Mouse (Mus musculus): Measurements from ENCODE around the gene Armc12.

The Armc12 gene

GRCm38 (mm10) chr17:28512696-28513095 is 17.9 kb upstream of the Armc12 start:
- in situ Hi-C loops (cut with MboI, MseI) = no loop called here

- in situ Hi-C loops (cut with MboI, MseI) = no loop called here
Observed at GRCm38 (mm10) chr17:28513337-28513736, 17.3 kb upstream of the Armc12 start.

DNA sequence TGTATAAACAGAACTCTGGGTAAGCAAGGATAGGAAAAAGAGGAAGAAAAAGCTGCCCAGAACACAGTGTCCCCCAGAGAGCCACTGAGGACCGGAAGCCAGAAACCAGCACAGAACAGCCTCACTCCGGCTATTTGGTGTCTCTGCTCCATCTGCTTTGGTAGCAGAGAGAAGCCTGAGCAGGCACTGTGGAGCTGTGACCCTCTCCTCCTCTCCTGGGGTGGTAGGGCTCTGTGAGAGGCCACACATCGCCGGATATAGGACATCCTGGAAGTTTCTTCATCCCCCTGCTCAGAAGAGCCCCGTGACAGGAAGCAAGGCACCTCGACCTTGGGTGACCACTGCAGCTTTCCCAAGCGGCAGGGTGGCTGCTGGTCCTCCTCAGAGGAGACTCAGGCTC is 16.8 kb upstream of the Armc12 start:
- in situ Hi-C loops (cut with MboI, MseI) = no loop called here

- in situ Hi-C loops (cut with MboI, MseI) = no loop called here
Observed at GRCm38 (mm10) chr17:28514555-28514954, 16.1 kb upstream of the Armc12 start.

- in situ Hi-C loops (cut with MboI, MseI) = no loop called here
Observed at GRCm38 (mm10) chr17:28515431-28516341, 14.9 kb upstream of the Armc12 start.

DNA sequence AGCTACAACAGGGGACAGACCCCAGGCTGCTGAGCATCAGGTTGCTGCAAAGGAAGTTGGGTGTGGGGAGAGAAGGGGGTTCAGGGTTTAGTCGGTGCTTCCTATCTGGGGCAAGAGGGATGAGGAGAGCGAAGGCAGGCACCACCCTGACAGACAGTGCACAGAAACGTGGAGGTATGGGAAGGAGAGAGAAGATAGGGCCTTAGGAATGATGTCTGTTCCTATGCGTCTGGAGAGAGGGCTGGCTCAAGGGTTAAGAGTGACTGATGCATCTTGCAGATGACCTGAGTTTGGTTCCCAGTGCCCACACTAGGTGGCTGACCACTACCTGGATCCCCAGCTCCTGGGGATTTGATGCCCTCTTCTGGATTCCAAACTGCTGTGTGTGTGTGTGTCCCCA is 13.7 kb upstream of the Armc12 start:
- in situ Hi-C loops (cut with MboI, MseI) = no loop called here

DNA sequence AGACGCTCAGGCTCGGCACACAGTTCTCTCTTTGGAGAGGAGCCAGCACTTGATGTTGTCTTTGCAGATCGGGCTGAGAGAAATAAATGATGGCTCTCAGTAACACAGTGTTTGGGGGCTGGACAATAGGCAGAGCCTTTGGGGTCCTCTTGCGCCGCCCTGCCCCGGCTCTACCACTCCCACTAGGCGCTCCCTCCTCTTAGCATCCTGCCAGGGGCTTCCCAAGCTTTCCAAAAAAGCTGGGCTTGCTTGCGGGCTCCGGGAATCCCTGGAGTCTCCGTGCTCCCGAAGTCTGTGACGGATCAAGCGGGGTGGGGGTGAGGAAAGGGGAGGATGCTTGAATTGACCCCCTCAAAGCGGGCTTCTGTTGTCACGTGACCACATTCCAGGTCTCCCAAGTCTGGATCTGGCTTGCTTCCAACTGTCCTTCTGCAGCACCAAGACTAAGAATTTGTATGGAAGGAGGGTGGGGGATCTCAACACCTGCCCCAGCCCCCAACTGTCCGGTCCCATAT is 13.1 kb upstream of the Armc12 start, which contains the start of gene Fkbp5:
TSS of gene Fkbp5 (minus strand) at position 87 of the 515 bp plus-strand sequence.
- in situ Hi-C loops (cut with MboI, MseI) = no loop called here

DNA sequence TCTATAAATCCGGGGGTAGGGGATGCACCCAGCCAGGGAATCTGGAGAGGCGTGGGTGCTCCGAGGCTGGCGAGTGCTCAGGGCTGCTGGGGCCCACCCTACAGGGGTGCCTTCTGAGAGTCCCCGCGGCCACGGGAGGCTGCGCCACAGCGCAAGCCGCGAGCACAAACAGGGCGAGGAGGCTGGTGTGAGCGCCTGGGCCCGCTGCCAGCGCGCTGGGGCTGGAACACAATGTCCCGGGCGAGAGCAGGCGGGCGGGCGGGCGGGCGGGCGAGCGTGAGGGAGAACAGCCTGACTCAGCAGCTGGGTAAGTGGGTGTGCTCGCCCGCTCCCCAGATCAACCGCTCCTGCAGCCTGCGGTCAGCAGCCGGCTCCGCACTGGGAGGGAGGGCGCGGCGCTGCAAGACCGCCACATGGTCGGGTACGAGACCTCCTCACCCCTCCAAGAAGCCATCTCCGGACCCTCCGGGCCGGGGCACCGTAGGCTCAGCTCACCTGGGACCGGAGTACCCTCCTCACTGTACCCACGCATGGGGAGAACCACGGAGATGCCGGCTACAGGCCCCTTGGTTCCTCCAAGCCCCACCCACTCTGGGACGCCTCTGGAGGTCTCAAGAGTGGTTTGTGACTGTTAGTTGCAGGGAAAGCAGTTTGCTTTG is 12.5 kb upstream of the Armc12 start:
- in situ Hi-C loops (cut with MboI, MseI) = no loop called here

DNA sequence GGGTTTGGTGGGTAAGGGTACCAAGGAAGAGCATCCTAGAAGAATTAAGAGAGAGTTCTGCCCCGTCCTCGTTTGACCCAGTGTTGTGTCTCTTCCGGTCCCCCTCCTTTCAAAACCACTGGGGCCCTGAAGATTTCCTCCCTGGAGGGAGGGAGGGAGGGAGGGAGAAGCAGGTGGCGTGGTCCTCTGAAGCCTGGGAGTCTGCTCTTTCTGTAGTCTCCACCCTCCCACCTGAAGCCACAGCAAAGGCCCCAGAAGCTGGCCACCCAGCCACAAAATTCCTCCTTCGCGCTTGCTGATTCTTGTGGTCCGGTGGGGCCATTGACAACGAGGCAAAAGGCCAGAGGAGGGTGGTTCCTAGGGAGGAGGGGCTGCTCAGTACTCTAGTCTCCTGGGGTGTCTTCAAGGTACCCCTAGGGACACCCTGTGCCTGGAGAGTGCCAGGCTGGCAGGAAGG is 12.0 kb upstream of the Armc12 start:
- in situ Hi-C loops (cut with MboI, MseI) = no loop called here

DNA sequence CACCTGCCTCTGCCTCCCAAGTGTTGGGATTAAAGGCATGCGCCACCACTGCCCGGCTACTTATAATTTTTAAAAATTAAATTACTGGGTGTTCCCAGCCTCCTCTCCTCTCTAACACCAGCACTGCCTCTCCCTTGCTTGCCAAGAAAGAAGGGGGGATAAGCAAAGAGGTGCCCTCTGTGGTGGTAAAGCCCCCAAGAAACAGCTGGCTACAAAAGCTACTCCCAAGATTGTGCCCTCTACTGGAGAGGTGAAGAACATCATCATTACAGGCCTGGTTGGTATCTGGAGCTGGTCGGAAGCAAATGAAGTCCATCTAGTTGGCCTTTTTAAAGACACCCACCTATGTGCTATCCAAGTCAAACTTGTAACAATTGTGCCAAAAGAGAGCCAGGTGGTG is 10.8 kb upstream of the Armc12 start:
- in situ Hi-C loops (cut with MboI, MseI) = loop anchor here (5.0 to 10.0 kb wide), 3 partner anchors 33 to 305 kb away; no protein-coding TSS in a partner anchor

DNA sequence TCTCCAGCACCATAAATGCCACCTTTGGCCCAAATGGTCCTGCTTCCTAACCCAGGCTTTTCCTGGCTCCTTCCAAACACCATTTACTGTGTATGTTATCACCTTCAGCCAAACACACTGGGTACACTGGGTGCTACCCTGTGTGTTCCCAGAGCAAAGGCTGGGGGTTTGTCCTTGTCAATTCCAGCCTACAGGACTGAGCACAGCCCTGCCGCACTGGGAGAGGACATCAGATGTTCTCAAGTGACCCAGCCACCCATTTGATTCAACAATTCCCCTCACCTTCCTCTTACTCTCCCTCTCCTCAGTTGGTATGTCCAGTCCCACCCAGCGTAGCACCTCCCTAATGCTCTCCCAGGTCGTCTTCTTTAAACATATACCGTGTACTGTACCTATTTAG is 10.0 kb upstream of the Armc12 start:
- in situ Hi-C loops (cut with MboI, MseI) = loop anchor here (5.0 to 10.0 kb wide), 3 partner anchors 33 to 306 kb away; no protein-coding TSS in a partner anchor

GRCm38 (mm10) chr17:28521071-28521726 is 9.4 kb upstream of the Armc12 start:
- in situ Hi-C loops (cut with MboI, MseI) = loop anchor here (5.0 to 10.0 kb wide), 3 partner anchors 34 to 306 kb away; no protein-coding TSS in a partner anchor

- in situ Hi-C loops (cut with MboI, MseI) = loop anchor here (5.0 to 10.0 kb wide), 3 partner anchors 35 to 307 kb away; no protein-coding TSS in a partner anchor
Observed at GRCm38 (mm10) chr17:28521920-28522319, 8.7 kb upstream of the Armc12 start.

- in situ Hi-C loops (cut with MboI, MseI) = loop anchor here (5.0 to 10.0 kb wide), 3 partner anchors 35 to 308 kb away; no protein-coding TSS in a partner anchor
Observed at GRCm38 (mm10) chr17:28522623-28523354, 7.8 kb upstream of the Armc12 start.

- in situ Hi-C loops (cut with MboI, MseI) = loop anchor here (5.0 to 10.0 kb wide), 3 partner anchors 36 to 309 kb away; no protein-coding TSS in a partner anchor
Observed at GRCm38 (mm10) chr17:28523355-28524008, 7.1 kb upstream of the Armc12 start.

- in situ Hi-C loops (cut with MboI, MseI) = loop anchor here (5.0 to 10.0 kb wide), 3 partner anchors 37 to 309 kb away; no protein-coding TSS in a partner anchor
Observed at GRCm38 (mm10) chr17:28524009-28524695, 6.5 kb upstream of the Armc12 start.

DNA sequence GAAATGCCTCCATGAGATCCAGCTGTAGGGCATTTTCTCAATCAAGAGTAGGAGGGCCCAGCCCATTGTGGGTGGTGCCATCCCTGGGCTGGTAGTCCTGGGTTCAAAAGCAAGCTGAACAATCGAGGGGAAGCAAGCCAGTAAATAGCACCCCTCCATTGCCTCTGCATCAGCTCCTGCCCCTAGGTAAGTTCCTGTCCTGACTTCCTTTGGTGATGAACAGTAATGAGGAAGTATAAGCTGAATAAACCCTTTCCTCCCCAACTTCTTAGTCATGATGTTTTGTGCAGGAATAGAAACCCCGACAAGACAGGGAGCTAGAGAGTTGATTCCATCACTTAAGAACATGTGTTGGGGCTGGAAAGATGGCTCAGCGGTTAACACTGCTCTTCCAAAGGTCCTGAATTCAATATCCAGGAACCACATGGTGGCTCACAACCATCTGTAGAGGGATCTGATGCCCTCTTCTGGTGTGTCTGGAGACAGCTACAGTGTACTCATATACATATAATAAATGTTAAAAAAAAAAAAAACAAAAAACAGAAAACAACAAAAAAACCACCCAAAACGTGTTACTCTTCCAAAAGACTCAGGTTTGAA is 5.7 kb upstream of the Armc12 start:
- in situ Hi-C loops (cut with MboI, MseI) = loop anchor here (5.0 to 10.0 kb wide), 3 partner anchors 38 to 310 kb away; no protein-coding TSS in a partner anchor

- in situ Hi-C loops (cut with MboI, MseI) = loop anchor here (10.0 kb wide), 2 partner anchors 143 to 313 kb away; no protein-coding TSS in a partner anchor
Observed at GRCm38 (mm10) chr17:28527184-28528042, 3.2 kb upstream of the Armc12 start.

All from regulatory T cell (primary cell).